Mouse (Mus musculus): Measurements from ENCODE around the gene Fam92b. TPM values are rescaled to one million over a fixed set of nuclear protein-coding genes. Genes with fewer than 3 reads are reported as not detected.

Fam92b gene
- polyA plus RNA-seq, 1 experiment = not detected

GRCm38 (mm10) chr8:120213229-120213628 is 36.0 kb upstream of the Fam92b start:
- TF ChIP-seq CTCF (IDR thresholded peaks at IDR 0.05; ENCODE audit: insufficient read depth, low read depth, low read length) (no peak), POLR2A (IDR thresholded peaks at IDR 0.05; ENCODE audit: insufficient read depth, low read depth, low read length) (no peak)
- no peak overlapping the region for H3K27ac ChIP-seq (ENCODE audit: insufficient read depth, low read depth, low read length)
- 97% methylated on average over 3 of the region's 3 CpGs for WGBS

GRCm38 (mm10) chr8:120212596-120212995 is 35.3 kb upstream of the Fam92b start:
- Histone ChIP-seq H3K27ac (ENCODE audit: insufficient read depth, low read depth, low read length) (no peak overlapping the region), H3K4me1 (ENCODE audit: control insufficient read depth, insufficient read depth, low read length) (peaks cover 7% of the 10 kb centered on the region; the same call in 1 of the 2 replicates), H3K4me3 (ENCODE audit: insufficient read depth, low read depth, low read length) (no peak overlapping the region)
- 96% methylated on average over 7 of the region's 7 CpGs for WGBS
- no peak for TF ChIP-seq CTCF (IDR thresholded peaks at IDR 0.05; ENCODE audit: insufficient read depth, low read depth, low read length)
- no peak for TF ChIP-seq POLR2A (IDR thresholded peaks at IDR 0.05; ENCODE audit: insufficient read depth, low read depth, low read length)

More at GRCm38 (mm10) chr8:120213229-120213628, 36.0 kb upstream of the Fam92b start:
- no peak overlapping the region for H3K4me3 ChIP-seq (ENCODE audit: insufficient read depth, low read depth, low read length)
- H3K4me1 ChIP-seq (ENCODE audit: control insufficient read depth, insufficient read depth, low read length) = peaks cover 7% of the 10 kb centered on the region; the same call in 1 of the 2 replicates

DNA sequence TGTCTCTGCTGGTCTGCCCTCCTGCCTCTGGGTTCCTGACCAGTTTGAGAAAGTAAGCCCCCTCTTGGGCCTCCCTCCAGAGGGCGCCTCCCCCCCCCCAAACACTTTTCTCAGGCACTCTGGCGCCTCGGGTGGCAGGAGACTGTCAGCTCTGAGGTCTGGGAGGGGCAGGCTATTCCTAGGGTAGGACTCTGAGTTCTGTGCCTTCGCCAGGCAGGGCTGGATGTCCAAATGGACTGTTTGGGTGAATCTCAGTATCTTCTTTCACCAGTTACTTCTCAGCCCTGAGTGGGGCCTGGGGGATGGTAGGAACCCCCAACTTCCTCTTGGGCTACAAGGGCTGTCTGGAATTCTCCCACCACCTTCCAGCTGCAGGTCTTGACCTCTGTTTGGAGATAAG is 34.1 kb upstream of the Fam92b start:
- Histone ChIP-seq H3K4me1 (ENCODE audit: control insufficient read depth, insufficient read depth, low read length) (peaks cover 3% of the 10 kb centered on the region; the same call in 1 of the 2 replicates), H3K4me3 (ENCODE audit: insufficient read depth, low read depth, low read length) (no peak overlapping the region), H3K27ac (ENCODE audit: insufficient read depth, low read depth, low read length) (no peak overlapping the region)
- 39% methylated on average over 4 of the region's 4 CpGs for WGBS
- no peak for TF ChIP-seq CTCF (IDR thresholded peaks at IDR 0.05; ENCODE audit: insufficient read depth, low read depth, low read length)
- no peak for TF ChIP-seq POLR2A (IDR thresholded peaks at IDR 0.05; ENCODE audit: insufficient read depth, low read depth, low read length)

- TF ChIP-seq CTCF (IDR thresholded peaks at IDR 0.05; ENCODE audit: insufficient read depth, low read depth, low read length) (no peak), POLR2A (IDR thresholded peaks at IDR 0.05; ENCODE audit: insufficient read depth, low read depth, low read length) (no peak)
- WGBS = 67% methylated on average over 11 of the region's 11 CpGs
- Histone ChIP-seq H3K4me3 (ENCODE audit: insufficient read depth, low read depth, low read length) (no peak overlapping the region), H3K27ac (ENCODE audit: insufficient read depth, low read depth, low read length) (no peak overlapping the region), H3K4me1 (ENCODE audit: control insufficient read depth, insufficient read depth, low read length) (peaks cover 8% of the 10 kb centered on the region)
These were observed 30.8 kb upstream of the Fam92b start for GRCm38 (mm10) chr8:120208113-120208512.

DNA sequence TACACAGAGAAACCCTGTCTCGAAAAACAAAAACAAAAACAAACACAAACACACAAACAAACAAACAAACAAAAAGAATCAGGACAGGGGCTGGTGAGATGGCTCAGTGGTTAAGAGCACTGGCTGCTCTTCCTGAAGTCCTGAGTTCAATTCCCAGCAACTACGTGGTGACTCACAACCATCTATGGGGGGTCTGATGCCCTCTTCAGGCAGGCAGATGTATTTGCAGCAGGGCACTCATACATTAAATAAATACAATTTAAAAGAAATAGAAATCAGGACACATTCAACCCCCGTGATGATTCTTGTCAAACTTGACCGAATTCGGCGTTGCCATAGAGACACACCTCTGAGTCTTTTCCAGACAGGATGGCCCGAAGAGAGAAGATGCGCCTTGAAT is 30.1 kb upstream of the Fam92b start:
- no peak for TF ChIP-seq CTCF (IDR thresholded peaks at IDR 0.05; ENCODE audit: insufficient read depth, low read depth, low read length)
- TF ChIP-seq POLR2A (IDR thresholded peaks at IDR 0.05; ENCODE audit: insufficient read depth, low read depth, low read length) = no peak
- Histone ChIP-seq H3K4me1 (ENCODE audit: control insufficient read depth, insufficient read depth, low read length) (peaks cover 8% of the 10 kb centered on the region), H3K4me3 (ENCODE audit: insufficient read depth, low read depth, low read length) (no peak overlapping the region), H3K27ac (ENCODE audit: insufficient read depth, low read depth, low read length) (no peak overlapping the region)
- WGBS = 92% methylated on average over 8 of the region's 8 CpGs

GRCm38 (mm10) chr8:120205916-120206315 is 28.6 kb upstream of the Fam92b start:
- no peak overlapping the region for H3K27ac ChIP-seq (ENCODE audit: insufficient read depth, low read depth, low read length)
- 54% methylated on average over 9 of the region's 9 CpGs for WGBS

GRCm38 (mm10) chr8:120204736-120205360 is 27.6 kb upstream of the Fam92b start:
- 70% methylated on average over 7 of the region's 7 CpGs for WGBS
- H3K4me3 ChIP-seq (ENCODE audit: insufficient read depth, low read depth, low read length) = no peak overlapping the region
- no peak overlapping the region for H3K27ac ChIP-seq (ENCODE audit: insufficient read depth, low read depth, low read length)
- TF ChIP-seq POLR2A (IDR thresholded peaks at IDR 0.05; ENCODE audit: insufficient read depth, low read depth, low read length) = no peak
- TF ChIP-seq CTCF (IDR thresholded peaks at IDR 0.05; ENCODE audit: insufficient read depth, low read depth, low read length) = no peak
- H3K4me1 ChIP-seq (ENCODE audit: control insufficient read depth, insufficient read depth, low read length) = peaks cover 8% of the 10 kb centered on the region

More at GRCm38 (mm10) chr8:120205916-120206315, 28.6 kb upstream of the Fam92b start:
- no peak overlapping the region for H3K4me3 ChIP-seq (ENCODE audit: insufficient read depth, low read depth, low read length)
- TF ChIP-seq POLR2A (IDR thresholded peaks at IDR 0.05; ENCODE audit: insufficient read depth, low read depth, low read length) (no peak), CTCF (IDR thresholded peaks at IDR 0.05; ENCODE audit: insufficient read depth, low read depth, low read length) (no peak)
- H3K4me1 ChIP-seq (ENCODE audit: control insufficient read depth, insufficient read depth, low read length) = peaks cover 8% of the 10 kb centered on the region

GRCm38 (mm10) chr8:120202546-120202945 is 25.3 kb upstream of the Fam92b start:
- peaks cover 8% of the 10 kb centered on the region for H3K4me1 ChIP-seq (ENCODE audit: control insufficient read depth, insufficient read depth, low read length)
- no peak overlapping the region for H3K27ac ChIP-seq (ENCODE audit: insufficient read depth, low read depth, low read length)
- no peak for TF ChIP-seq CTCF (IDR thresholded peaks at IDR 0.05; ENCODE audit: insufficient read depth, low read depth, low read length)
- no peak for TF ChIP-seq POLR2A (IDR thresholded peaks at IDR 0.05; ENCODE audit: insufficient read depth, low read depth, low read length)
- no peak overlapping the region for H3K4me3 ChIP-seq (ENCODE audit: insufficient read depth, low read depth, low read length)
- WGBS = 61% methylated on average over 3 of the region's 3 CpGs

DNA sequence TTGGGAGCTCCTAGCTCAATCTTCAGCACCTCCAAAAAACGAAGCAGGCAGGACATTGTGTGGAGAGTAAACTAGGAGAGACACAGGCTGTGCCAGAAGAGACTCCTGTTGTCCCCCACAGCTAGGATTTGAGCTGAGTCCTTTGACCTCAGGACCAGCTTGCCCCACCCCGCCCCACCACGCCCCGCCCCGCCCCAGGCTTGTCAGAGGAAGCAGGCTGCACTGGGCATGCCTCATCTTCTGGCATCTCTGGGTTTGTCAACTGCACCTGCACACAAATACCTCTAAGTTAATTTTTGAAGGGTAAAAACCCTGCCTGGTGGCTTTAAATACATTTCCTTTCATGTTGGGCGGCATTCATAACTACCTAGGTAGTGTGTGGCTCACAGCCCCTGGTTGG is 24.1 kb upstream of the Fam92b start:
- 90% methylated on average over 6 of the region's 6 CpGs for WGBS
- Histone ChIP-seq H3K4me1 (ENCODE audit: control insufficient read depth, insufficient read depth, low read length) (peaks cover 8% of the 10 kb centered on the region), H3K4me3 (ENCODE audit: insufficient read depth, low read depth, low read length) (no peak overlapping the region), H3K27ac (ENCODE audit: insufficient read depth, low read depth, low read length) (no peak overlapping the region)
- TF ChIP-seq CTCF (IDR thresholded peaks at IDR 0.05; ENCODE audit: insufficient read depth, low read depth, low read length) (no peak), POLR2A (IDR thresholded peaks at IDR 0.05; ENCODE audit: insufficient read depth, low read depth, low read length) (no peak)
